Mouse (Mus musculus): ENCODE data around the gene Ppt2.

- TF ChIP-seq CTCF (IDR thresholded peaks at IDR 0.05; ENCODE audit: control insufficient read depth, insufficient read depth, insufficient read length) (no peak), USF1 (IDR thresholded peaks at IDR 0.05; ENCODE audit: low read depth) (no peak), CEBPB (IDR thresholded peaks at IDR 0.05; ENCODE audit: low read depth) (no peak), MAX (IDR thresholded peaks at IDR 0.05) (no peak), MYOG (IDR thresholded peaks at IDR 0.05; ENCODE audit: control insufficient read depth, extremely low read depth, insufficient read length) (no peak), MYOD1 (IDR thresholded peaks at IDR 0.05; ENCODE audit: control insufficient read depth, insufficient read length, low read depth) (no peak), FOSL1 (IDR thresholded peaks at IDR 0.05; ENCODE audit: insufficient read depth, low read length, poor library complexity, severe bottlenecking) (no peak)
Measured at GRCm38 (mm10) chr17:34569919-34570318, 58.4 kb downstream of the Ppt2 start.

Measured in C2C12 (cell line).